Mouse (Mus musculus) cerebellum, adult 11 months (tissue): Measurements from ENCODE around the gene Rab5a.
"Not testable (repeated sequence)": the region's sequence is repeated elsewhere in the genome, so short reads cannot be mapped to it uniquely, and the experiment has no call there.

Experiments used
- DNase-seq: peaks from one replicate; pipeline ENCODE4 v3.0.0; 2022

Rab5a gene

DNA sequence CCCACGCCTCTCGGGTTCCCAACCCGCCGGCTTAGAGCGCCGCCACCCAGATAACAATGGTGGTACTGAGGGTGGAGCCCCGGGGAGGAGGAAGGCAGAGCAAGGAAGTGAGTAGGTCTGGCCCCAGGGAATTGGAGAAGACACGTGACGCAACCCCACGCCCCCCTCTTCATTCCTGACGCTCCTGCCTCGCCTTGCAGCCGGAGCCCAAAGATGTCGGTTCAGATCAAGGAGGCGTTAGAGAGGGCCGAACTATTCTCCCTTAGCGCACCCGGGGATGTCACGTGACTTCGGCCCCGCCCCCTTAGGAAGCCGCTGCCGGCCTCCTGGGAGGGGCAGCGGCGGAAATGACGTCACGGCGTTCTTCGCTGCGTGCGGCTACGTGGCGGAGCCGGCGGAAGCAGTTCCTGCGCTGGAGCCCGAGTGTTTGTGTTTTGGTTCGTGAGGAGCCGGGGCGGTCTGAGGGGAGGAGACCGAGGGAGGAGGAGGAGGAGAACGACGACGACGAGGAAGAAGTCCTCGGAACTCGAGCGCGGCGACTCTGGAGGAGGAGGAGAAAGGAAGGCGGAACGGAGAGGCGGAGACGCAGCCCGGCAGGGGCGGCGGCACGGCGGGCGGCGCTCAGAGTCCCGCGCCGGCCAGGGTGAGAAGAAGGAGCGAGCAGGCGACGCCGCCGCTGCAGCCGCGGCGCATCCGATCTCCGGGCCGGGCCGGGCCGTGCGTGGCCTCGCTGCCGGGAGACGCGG, at the start of gene Rab5a:
Gene Rab5a (plus strand): TSS at position 377 of the 746 bp plus-strand sequence.
- peak; percentile 98 for DNase-seq

DNA sequence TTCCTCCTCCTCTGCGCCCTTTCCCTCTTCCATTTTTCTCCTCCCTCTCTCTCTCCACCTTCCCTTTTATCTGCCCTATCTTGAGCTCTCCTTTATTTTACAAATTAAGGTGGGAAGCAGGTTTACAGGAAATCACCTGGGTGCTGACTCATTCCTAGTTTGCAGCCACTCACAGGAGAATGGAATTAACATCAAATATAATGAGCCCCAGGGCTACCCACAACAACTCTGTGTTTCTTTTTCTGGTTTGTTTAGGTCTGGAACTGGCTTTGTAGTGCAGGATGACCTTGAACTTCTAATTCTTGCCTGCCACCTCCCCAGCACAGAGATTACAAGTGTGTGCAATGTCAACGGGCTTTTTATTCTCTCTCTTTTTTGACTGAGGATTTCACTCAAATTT, 22.9 kb upstream of the Rab5a start:
- no peak for DNase-seq

DNA sequence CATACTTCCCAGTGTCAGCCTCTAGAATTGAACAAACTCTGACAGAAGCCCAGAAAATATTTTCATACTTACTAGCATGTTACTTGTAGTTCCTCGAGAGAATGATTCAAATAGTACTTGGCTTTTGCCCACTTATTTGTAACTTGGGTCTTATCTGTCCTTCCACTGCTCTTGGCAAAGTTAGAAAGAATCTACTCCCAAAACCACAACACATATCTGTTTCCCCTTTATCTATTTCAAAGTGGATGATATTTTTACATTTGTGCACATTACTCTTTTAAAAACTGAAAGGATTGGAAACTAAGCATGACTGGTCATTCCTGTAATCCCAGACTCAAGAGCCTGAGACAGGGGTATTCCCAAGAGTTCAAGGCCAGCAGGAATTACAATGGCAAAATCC, 22.3 kb upstream of the Rab5a start:
- no peak for DNase-seq

DNA sequence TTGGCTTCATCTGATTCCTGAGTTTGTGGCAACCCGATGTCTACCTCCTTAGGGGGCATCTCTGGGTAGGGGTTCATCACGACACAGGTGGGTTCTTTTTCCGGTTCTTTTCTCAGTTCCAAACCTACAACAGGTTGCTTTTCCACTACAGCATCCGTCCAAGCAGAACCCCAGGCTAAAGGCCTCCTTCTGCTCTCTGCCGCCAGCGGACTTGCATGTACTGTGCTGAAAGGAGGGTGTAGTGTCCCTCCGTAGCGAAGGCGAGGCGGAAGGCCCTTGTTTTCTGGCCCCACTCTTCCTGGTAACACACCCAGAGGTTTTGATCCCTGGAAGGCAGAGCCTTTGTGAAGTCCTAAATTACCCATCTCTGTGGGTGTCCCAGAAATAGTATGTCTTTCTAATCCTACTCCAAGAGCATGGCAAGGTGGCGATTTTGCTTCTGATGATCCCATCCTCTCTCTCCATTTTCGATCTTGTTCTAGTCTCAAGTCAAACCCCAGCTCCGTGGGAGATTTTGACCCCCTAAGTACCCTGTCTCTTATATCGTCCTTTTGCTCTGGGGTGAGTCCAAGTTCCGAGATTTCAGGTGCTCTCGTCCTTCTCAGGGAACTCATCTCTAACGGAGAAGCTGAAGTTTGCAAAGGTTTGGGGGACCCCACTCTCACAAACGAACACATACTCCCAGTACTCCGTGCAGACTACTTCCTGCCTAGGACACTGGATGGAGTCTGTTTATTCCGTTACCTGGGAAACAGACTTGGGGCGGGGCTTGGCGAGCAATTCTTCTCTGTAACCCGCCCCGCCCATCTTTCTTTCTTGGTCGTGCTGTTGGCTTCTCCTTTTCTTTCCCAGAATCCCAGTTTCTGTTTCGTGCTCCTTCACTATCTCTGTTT, 16.2 kb upstream of the Rab5a start, which contains the start of gene Efhb:
Gene Efhb (minus strand): TSS at position 719 of the 893 bp plus-strand sequence.
- DNase-seq: peak; percentile 35

DNA sequence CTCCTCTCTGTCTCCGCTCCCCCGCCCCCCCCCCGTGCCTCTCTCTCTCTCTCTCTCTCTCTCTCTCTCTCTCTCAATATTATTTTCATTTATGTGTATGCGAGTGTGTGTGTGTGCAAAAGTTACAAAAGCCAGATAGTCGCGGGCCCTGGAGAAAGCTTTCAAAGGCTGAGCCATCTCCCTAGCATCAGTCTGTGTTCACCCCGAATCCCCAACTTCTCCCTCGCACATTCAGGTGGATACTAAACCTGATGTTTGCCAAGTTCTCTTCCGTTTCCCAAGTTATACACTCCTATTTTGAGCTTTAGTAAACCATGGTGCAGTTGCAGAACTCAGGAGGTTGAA, 15.6 kb upstream of the Rab5a start:
- no peak for DNase-seq

DNA sequence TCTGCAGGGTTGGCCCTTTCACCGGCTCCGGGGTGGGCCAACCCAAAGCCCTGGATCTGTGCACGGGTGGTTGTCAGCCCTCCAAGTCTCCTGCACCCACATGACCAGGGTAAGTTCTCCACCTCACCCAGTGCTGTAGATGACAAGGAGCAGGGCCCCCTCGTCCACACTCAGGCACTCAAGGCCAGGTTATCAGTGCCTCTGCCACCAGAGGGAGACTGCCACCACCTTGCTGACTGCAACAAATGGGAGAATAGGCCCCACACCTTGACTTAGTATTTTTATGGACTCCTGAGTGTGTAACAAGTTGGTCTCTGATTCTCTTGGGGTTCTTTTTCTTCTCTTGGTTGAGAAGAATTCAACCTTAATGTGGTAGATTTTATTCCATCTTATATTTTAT, 13.5 kb upstream of the Rab5a start:
- no peak for DNase-seq

DNA sequence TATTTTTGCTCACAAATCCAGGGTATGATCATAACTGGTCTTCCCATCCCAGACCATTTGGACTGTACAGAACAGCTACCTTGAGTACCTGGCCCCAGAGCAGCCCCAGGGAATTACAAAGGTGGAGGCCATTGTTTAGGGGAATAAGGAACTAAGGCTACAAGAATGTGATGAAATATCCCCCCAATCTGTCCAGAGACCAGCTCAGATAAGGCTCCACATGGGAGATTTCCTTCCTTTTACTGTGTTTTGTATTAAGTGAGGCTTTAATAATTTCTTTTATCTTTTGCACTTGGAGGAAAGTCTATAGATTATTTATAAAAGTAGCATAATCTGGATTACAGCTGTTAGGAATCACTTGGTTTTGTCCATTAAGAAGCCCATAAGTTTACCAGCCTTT, 10.3 kb upstream of the Rab5a start:
- no peak for DNase-seq

DNA sequence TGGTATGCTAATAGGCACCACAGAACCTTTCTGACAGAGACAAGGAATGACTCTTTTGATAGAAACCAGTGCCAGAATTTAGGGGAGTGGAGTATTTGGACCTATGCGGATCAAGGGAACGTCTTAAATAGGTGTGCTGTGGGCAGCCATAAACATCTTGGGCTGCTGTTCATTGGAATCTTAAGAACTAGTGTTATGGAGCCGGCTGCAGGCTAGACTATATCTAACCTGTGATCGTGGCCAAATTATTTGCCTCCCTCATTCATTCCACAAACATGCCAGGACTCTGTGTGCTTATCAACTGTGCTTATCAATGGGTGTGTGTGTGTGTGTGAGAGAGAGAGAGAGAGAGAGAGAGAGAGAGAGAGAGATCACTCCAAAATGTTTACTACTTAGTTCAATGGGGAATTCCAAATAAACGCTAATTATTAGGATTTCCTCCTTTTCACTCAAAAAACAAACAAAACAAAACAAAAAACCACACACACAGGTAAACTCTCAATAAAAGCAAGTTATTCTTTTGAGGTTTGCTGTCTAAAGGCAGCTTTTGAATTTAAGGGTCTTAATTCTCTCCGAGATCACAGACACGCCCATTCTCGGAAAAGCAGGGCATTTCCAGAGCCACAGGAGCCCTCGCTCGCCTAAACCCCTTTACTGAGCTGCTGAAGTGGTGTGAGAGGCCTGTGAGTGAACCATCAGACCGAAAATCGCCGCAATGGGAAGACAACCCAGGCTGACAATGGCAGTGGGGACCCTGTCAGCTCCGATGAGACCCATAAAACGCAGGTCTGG, 772 bp upstream of the Rab5a start:
- DNase-seq: no peak

DNA sequence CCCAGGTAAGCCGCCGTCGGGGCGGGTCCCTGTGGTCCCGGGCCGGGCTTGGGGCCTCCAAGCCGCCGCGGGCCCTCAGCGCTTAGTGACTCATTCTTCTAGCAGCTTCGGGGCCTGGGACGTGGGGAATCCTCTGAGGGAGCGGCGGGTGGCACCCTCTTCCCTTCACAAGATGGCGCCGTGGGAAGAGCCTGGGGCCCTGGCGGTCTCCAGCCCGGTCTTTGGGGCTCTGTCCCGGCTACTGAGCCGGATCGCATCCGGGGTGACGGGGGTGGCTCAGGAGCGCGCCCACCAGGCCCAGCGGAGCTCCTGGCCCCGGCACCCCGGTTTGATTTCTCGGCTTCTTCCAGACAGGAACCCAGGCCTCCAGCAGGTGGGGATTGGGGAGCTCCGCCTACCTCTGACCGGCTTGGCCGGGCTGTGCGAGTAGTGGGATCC, 589 bp downstream of the Rab5a start:
- peak; percentile 52 for DNase-seq

DNA sequence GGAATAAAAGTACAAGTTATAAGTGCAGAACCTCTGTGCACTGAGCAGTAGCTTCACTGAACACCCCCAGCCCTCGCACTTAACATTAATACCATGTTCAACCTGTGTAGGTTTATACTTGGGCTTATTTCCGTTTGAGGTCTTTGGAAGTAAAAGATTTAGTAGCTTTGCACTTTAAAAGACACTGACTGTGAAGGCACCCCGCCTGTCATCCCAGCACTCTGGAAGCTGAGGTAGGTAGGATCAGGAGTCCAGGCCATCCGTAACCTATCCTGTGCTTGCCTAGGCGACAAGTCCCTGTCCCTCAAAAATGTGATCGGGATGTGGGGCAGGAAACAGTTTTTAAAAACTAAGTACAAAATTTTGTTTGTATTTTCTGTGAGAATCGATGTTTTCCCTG, 1.4 kb downstream of the Rab5a start:
- DNase-seq: no peak

DNA sequence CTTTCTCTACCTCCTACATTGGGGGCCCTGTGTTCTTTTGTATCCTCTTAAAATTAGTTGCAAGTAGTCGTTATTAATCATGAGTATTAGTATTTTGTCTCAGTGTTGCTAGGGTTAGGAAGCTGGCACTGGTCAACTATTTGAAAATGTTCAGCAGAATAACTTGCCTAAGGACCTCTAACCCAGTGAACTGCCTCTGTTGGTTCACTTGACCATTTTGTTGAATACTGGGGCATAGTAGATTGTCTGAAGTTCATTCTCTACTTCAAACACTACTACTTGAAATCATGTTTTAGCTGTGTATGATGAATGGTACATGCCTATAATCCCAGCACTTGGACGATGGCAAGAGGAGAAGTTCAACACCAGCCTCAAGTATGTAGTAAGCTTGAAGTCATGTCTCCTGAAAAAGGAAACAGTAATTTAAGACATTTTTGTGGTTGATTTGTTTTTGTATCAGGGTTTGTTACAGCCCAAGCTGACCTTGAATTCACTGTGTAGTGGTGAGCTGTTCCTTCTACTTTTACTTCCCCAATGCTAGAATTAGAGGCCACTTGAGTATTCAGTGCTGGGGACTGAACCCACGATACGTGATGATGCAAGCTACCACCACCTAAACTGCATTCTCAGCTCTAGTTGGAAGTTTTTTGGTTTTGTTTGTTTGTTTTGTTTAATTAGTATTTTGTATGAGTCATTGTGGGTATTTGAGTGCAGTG, 9.4 kb downstream of the Rab5a start:
- DNase-seq: no peak

DNA sequence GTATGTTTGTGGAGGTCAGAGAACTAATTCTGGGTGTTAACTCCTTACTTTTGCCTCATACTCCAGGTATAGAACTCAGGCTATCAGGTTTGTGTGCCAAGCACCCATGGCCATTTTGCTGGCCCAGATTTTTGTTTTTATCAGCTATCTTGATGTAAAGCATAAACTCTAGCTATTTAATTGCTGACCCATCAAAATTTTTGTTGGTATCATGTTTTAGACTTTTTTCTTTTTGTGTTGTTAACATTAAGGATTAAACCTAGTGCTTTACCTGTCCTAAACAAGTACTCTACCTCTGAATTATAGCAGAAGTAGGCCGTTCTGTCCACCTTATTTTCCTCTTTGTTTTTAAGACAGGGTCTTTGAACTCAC, 10.0 kb downstream of the Rab5a start:
- DNase-seq: no peak

DNA sequence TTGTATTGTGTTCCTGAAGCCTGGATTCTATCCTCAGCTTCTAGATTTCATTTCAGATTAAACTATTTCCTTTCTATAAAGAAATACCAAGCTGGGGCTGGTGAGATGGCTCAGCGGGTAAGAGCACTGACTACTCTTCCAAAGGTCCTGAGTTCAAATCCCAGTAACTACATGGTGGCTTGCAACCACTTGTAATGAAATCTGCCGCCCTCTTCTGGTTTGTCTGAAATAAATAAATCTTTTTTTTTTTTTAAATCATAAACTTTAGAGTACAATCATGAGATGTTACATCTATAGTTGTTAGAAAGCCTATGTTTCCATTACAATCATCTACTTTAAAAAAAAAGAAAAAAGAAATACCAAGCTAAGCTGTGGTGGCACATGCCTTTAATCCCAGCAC, 23.9 kb downstream of the Rab5a start:
- no peak for DNase-seq

DNA sequence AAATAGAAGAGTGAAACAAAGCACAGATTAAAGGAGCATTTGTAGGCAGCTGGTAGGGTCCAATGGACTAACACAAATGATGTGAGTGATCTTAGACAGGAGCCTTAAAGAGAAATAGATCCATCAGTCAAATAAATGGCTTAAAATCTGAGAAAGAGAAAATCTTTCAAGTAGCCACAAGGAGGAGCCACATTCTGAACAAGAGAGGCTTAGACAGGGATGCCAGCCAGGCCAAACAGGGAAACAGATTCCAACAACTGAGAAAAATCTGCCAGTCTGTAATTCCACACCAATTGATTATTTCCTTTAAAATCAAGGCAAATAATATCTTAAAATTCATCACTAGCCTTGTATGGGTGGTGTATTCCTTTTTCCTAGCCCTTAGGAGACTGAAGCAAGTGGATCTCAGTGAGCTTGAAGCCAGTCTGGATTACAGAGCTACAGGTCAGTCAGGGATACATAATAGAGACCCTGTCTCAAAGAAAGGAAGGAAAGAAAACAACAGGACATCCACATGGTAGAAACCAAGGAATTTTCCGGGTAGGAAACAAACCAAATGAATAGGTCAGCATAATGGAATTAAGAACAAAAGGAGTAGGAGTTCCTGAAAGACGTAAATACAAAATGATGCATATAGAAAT, 33.4 kb downstream of the Rab5a start:
- peak; percentile 40 for DNase-seq

DNA sequence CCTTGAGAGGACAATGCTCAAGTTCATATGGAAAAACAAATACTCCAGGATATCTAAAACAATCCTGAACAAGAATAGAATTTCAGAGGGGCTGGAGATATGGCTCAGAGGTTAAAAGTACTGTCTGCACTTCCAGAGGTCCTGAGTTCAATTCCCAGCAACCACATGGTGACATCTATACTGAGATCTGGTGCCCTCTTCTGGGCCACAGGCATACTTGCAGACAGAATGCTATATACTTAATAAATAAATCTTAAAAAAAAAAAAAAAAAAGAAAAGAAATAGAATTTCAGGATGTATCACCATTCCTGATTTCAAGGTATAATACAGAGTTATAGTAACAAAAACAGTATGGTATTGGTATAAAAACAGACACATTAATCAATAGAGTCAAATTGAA, 40.3 kb downstream of the Rab5a start:
- no peak for DNase-seq

DNA sequence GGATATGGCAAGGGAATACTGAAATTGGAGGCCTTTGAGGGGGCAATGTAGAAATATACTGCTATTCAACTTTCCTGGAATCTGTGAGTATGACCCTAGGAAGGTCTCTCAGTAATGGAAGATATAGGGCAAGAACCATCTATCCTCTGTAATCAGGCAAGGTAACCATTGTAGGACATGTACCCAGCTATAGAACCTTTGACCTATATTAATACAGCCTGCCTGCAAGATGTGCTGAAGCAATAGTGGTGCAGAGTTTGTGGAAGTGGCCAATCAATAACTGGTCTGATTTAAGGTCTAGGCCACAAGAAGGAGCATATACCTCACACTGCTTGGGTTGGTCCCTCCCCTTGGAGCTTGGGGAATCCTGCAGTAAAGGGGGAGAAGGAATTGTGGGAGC, 41.5 kb downstream of the Rab5a start:
- DNase-seq: no peak

DNA sequence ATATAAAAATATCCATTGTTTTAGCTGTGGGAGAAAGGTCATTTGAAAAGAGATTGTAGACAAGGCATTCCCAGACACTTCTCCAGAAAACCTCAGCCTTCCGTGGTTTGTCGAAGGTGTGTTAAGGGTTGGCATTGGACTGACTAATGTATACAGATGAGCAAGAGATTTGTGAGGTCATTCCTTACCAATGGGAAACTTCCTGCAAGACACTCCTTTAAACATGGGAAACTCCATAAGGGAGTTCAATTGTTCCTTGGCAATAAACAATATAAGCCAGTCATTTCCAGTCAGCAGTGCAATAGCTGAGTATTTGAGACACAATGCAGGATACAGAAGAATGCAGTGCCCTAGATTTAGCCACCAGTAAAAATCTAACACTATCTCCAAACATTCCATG, 49.0 kb downstream of the Rab5a start:
- DNase-seq: no peak

DNA sequence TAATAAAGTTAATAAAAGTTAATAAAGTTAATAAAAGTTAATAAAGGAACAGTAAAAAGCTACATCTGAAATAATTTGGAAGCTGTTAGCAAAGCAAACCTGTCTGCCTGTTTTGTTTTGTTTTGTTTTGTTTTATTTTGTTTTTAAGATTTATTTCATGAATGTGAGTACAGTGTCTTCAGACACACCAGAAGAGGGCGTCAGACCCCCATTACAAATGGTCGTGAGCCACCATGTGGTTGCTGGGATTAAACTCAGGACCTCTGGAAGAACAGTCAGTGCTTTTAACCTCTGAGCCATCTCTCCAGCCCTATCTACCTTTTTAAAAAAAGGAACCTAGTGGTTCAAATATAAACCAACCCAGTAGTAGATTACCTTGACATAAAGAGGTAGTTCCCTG, 52.1 kb downstream of the Rab5a start:
- DNase-seq: no peak

DNA sequence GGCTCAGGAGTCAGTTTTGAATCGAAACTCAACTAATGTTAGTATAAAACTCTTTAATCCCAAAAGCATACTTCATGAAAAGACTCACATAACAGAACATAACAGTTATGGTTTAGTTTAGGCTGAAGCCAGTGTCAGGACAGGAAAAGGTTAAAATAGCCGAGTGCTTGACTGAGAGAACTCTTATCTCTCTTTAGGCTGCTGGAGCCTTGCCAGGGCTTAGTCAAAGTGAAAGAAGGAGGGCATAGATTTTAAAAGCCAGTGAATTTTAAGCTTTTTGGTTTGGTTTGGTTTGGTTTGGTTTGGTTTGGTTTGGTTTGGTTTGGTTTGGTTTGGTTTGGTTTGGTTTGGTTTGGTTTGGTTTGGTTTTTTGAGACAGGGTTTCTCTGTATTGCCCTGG, 53.4 kb downstream of the Rab5a start:
- no peak for DNase-seq

DNA sequence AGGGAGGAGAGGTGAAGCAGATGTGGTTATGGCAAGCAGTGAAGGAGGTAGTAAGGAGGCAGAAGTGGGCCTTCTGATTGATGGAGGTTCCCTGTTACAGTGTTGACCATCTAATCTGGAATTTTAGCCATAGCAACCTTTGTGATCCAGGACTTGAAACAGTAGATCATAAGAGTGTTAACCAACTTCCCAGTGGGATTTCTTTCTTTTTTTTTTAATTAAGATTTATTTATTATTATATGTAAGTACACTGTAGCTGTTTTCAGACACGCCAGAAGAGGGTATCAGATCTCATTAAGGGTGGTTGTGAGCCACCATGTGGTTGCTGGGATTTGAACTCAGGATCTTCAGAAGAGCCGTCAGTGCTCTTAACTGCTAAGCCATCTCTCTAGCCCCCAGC, 60.3 kb downstream of the Rab5a start, which contains the start of gene Pp2d1:
Gene Pp2d1 (minus strand): TSS at position 101 of the 400 bp plus-strand sequence.
- not testable (repeated sequence) for DNase-seq

DNA sequence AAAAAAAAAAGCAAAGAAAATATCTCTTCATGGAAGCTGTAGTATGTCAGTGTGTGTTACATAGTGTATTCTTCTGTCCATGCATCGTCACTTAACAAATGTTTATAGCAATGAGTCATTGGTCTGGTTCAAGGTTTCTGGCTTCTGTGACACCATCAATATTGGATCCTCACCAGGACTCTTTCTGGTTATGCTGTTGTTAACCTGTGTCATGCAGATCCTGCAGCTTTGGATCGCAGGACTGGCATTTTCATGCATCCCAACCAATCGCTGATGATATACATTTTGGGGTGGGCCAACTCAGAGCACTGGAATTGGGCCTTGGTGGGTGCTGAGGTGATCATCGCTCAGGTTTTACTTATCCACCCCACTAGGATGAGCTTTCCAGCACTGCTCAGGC, 63.5 kb downstream of the Rab5a start:
- DNase-seq: no peak
